Mouse (Mus musculus): ENCODE results near the gene Smyd1. TPM values are rescaled to one million over a fixed set of nuclear protein-coding genes. Genes with fewer than 3 reads are reported as not detected.

Smyd1 gene
- total RNA-seq, 2 experiments from 2014 or later = 336 to 365 TPM

DNA sequence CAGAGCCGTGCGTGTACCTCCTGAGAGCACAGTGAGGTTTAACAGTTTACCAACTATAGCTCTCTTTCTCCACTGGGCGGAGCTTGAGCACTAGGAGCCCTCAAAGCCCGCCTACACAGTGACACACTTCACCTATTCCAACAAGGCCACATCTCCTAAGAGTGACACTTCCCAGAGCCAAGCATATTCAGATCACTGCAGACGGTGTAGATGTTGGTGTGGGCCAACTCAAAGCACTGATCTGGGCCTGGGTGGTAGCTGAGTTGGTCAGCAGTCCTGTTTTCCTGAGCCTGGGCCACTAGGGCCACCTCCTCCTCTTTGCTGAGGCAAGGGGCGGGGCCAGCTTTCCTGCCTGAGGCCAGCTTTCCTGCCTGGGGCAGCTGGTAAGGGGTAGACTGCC is 157.6 kb downstream of the Smyd1 start:
- intact Hi-C loops (cut with DNase I) = loop anchor here (5.0 to 10.0 kb wide), 3 partner anchors 140 to 640 kb away; no protein-coding TSS in a partner anchor
- no peak for DNase-seq

Small RNA genes within 50 kb of the gene (microRNA-seq; reads per million reads assigned to microRNA genes)
- gene Mir8112 = 8.9 to 9.3 reads per million in 2 experiments

Other genes with a start within 250 kb of the Smyd1 start
- 1 to 10 TPM; 6.0 to 6.8 TPM for gene Thnsl2, start 177.8 kb downstream of the Smyd1 start, total RNA-seq (2021)
- not detected for gene Fabp1, start 122.4 kb downstream of the Smyd1 start, total RNA-seq (2021)
- gene Krcc1, start 50.6 kb downstream of the Smyd1 start, total RNA-seq (2021) = 10 to 100 TPM; 22.9 to 24.8 TPM
- 1 to 10 TPM in 1 of 2 experiments, not detected in 1; 2.3 TPM for gene Cd8b1, start 555 bp upstream of the Smyd1 start, total RNA-seq (2021)
- gene Cd8a, start 51.2 kb upstream of the Smyd1 start, total RNA-seq (2021) = 1 to 10 TPM in 1 of 2 experiments, not detected in 1; 3.6 TPM
- 100 to 1,000 TPM in 1 of 2 experiments, 10 to 100 TPM in 1; 94.6 to 109 TPM for gene Rmnd5a, start 118.4 kb upstream of the Smyd1 start, total RNA-seq (2021)
- gene Rnf103, start 171.7 kb upstream of the Smyd1 start, total RNA-seq (2021) = 10 to 100 TPM; 17.8 to 18.4 TPM
- 10 to 100 TPM; 32.6 to 33.6 TPM for gene Chmp3, start 221.6 kb upstream of the Smyd1 start, total RNA-seq (2021)